Mouse (Mus musculus): Measurements from ENCODE around the gene Cdk14.

- TF ChIP-seq CEBPB (IDR thresholded peaks at IDR 0.05; ENCODE audit: insufficient read depth, poor library complexity, severe bottlenecking) (peak; percentile 84), POLR2A (IDR thresholded peaks at IDR 0.05; ENCODE audit: insufficient read length, low read depth) (no peak), MAX (IDR thresholded peaks at IDR 0.05; ENCODE audit: low read depth) (no peak), SRF (IDR thresholded peaks at IDR 0.05; ENCODE audit: control insufficient read depth, insufficient read length, low read depth) (no peak)
These were observed 539.8 kb downstream of the Cdk14 start for GRCm38 (mm10) chr5:4880331-4880730.
